Mouse (Mus musculus) lung, postnatal 0 days (tissue): ENCODE results near the gene Chadl.

Source experiments
- CTCF ChIP-seq: IDR thresholded peaks from 2 replicates; pipeline ENCODE4 v1.5.1; 2016; ENCODE audit warnings: antibody characterized with exemption, mild to moderate bottlenecking
- EP300 ChIP-seq: IDR thresholded peaks from 2 replicates; pipeline ENCODE4 v1.6.1; 2016; ENCODE audit warnings: antibody characterized with exemption, mild to moderate bottlenecking, control low read depth

DNA sequence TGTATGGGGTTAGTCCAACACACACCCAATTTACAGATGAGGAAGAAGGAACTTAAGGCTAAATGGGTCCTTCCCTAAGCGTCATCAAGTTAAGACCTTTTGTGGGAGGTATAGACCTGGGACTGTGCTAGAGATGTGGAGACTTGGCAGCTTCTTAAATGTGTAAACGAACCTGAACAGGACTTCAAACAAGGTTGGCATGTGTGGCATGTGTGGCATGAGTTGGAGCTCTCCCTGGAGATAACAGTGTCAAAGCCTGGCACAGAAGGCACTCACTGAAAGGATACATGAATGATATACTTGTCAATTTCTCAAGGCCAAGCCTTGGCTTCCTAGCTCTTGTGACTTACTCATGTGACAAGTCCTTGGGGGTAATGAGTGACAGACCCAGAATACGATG is 42.2 kb upstream of the Chadl start:
- TF ChIP-seq CTCF (no peak), EP300 (peak; percentile 82)
